Comparison of ENCODE assay signal across 27 mouse cellular contexts in the genomic region with DNA sequence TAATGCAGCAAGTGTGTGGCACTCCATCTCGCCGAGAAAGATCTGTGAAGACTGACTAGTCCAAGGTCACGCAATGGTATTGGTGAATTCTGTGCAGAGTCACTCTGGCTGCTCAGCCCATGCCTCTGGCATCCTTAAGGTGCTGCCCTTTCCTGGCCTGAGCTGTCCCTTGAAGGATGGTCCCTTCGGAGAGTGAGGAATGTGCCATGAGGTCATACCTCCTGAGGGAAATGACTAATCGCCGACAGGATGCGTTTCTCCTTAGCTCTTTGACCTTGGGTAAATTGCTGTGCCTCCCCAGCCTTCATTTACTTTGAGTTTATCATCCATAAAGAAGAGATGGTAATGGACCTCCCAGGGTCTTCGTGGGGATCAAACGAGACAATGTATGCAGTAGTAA.
A peak's percentile ranks its signal among the peaks of the same experiment; 100 is the strongest.
DNase-seq lines count a peak whose midpoint lies in the region; ATAC-seq and TF ChIP-seq lines count a peak whose summit lies in the region.
"Had no signal": no experiment of that assay in that cellular context is flagged by ENCODE, and none has a peak within 500 bp of the region (broad histone marks: within the 10 kb centered on the region; RNA-seq: fewer than 3 reads in every experiment).

No protein-coding gene starts in this region.

- no peaks in the 10 kb centered on the region for H3K36me3 ChIP-seq in kidney, postnatal 0 days (ENCODE audit: insufficient read depth, low read length)
- H3K36me3 ChIP-seq in midbrain, postnatal 0 days (ENCODE audit: insufficient read depth, low read length), result no peaks in the 10 kb centered on the region
- H3K36me3 ChIP-seq: embryonic facial prominence, embryonic 13.5 days; forebrain, embryonic 12.5 days; midbrain, embryonic 13.5 days; neural tube, embryonic 12.5 days had no signal

- H3K9me3 ChIP-seq in kidney, postnatal 0 days (replicated peaks; ENCODE audit: low read length), result no peaks in the 10 kb centered on the region
- no peaks in the 10 kb centered on the region for H3K9me3 ChIP-seq in midbrain, postnatal 0 days (ENCODE audit: low read length)
- H3K9me3 ChIP-seq: embryonic facial prominence, embryonic 13.5 days; forebrain, embryonic 12.5 days; midbrain, embryonic 13.5 days; neural tube, embryonic 12.5 days had no signal

- no peak for TF ChIP-seq CTCF in kidney, postnatal 0 days (IDR thresholded peaks at IDR 0.05; ENCODE audit: low read depth)
- no peak for TF ChIP-seq CTCF in midbrain, postnatal 0 days (IDR thresholded peaks at IDR 0.05)

- peak; percentile 10 for DNase-seq in embryo, embryonic 10 days (ENCODE audit: low spot score)
- DNase-seq in embryo, embryonic 9.5 days (ENCODE audit: extremely low spot score), result no peak
- no peak for DNase-seq in kidney, postnatal 0 days (ENCODE audit: low spot score)
- no peak for DNase-seq in kidney, postnatal 25 days
- peak; percentile 78 for DNase-seq in 3T3-L1 (ENCODE audit: low read depth, low spot score)
- DNase-seq in adrenal gland, postnatal 10 days, result peak; percentile 7
- no peak for DNase-seq in midbrain, postnatal 0 days (ENCODE audit: low spot score)
- DNase-seq in layer of hippocampus, postnatal 25 days (ENCODE audit: extremely low spot score in 1 of 2, low spot score in 1 of 2), result no peak
- DNase-seq: cerebellum, adult 11-12 months; cerebellum, postnatal 10 days; gastrocnemius, adult 2 months; layer of hippocampus, adult 9-11 months; lung, postnatal 10 days; right cerebral cortex, postnatal 14 days; thymus, adult 2 months; thymus, postnatal 4 days had no signal

- no peaks in the 10 kb centered on the region for H3K4me1 ChIP-seq in kidney, postnatal 0 days (replicated peaks; ENCODE audit: insufficient read depth, low read length)
- H3K4me1 ChIP-seq in midbrain, postnatal 0 days (ENCODE audit: insufficient read depth, low read length), result no peaks in the 10 kb centered on the region
- H3K4me1 ChIP-seq: embryonic facial prominence, embryonic 13.5 days; forebrain, embryonic 12.5 days; midbrain, embryonic 13.5 days; neural tube, embryonic 12.5 days had no signal

- H3K4me2 ChIP-seq in kidney, postnatal 0 days (ENCODE audit: low read length), result no peak overlapping the region
- H3K4me2 ChIP-seq in midbrain, postnatal 0 days (ENCODE audit: low read depth, low read length, poor library complexity, severe bottlenecking), result no peak overlapping the region
- H3K4me2 ChIP-seq: embryonic facial prominence, embryonic 13.5 days; forebrain, embryonic 12.5 days; heart, embryonic 11.5 days; midbrain, embryonic 13.5 days; neural tube, embryonic 12.5 days had no signal

- H3K27me3 ChIP-seq in kidney, postnatal 0 days (ENCODE audit: insufficient read depth, low read length), result no peaks in the 10 kb centered on the region
- H3K27me3 ChIP-seq in midbrain, postnatal 0 days (ENCODE audit: insufficient read depth, low read length), result no peaks in the 10 kb centered on the region
- H3K27me3 ChIP-seq: embryonic facial prominence, embryonic 13.5 days; forebrain, embryonic 12.5 days; midbrain, embryonic 13.5 days; neural tube, embryonic 12.5 days had no signal

- H3K4me3 ChIP-seq in kidney, postnatal 0 days (replicated peaks; ENCODE audit: low read depth, low read length), result no peak overlapping the region
- no peak overlapping the region for H3K4me3 ChIP-seq in midbrain, postnatal 0 days (ENCODE audit: low read depth, low read length)
- H3K4me3 ChIP-seq: embryonic facial prominence, embryonic 13.5 days; erythroblast, embryonic 14.5 days; forebrain, embryonic 12.5 days; gastrocnemius, adult 2 months; left cerebral cortex, adult 2 months; midbrain, embryonic 13.5 days; neural tube, embryonic 12.5 days had no signal

- no peak overlapping the region for H3K9ac ChIP-seq in kidney, postnatal 0 days (ENCODE audit: low read depth, low read length)
- no peak overlapping the region for H3K9ac ChIP-seq in midbrain, postnatal 0 days (replicated peaks; ENCODE audit: low read length, poor library complexity, severe bottlenecking)
- H3K9ac ChIP-seq: embryonic facial prominence, embryonic 13.5 days; forebrain, embryonic 12.5 days; liver, embryonic 14.5 days; midbrain, embryonic 13.5 days; neural tube, embryonic 12.5 days had no signal

- ATAC-seq in kidney, postnatal 0 days (replicated peaks; ENCODE audit: low FRiP score, low read depth), result 0 out of 2 replicates have a peak, but pooled peaks have one; percentile 43
- ATAC-seq in midbrain, postnatal 0 days (ENCODE audit: low FRiP score), result no peak
- ATAC-seq: hindbrain, postnatal 0 days; intestine, embryonic 16.5 days; midbrain, embryonic 13.5 days had no signal

- no peak overlapping the region for H3K27ac ChIP-seq in kidney, postnatal 0 days
- H3K27ac ChIP-seq in midbrain, postnatal 0 days (ENCODE audit: low read depth, low read length), result no peak overlapping the region
- H3K27ac ChIP-seq: embryonic facial prominence, embryonic 13.5 days; forebrain, embryonic 12.5 days; gastrocnemius, adult 2 months; hindbrain, postnatal 0 days; left cerebral cortex, adult 2 months; liver, embryonic 14.5 days; midbrain, embryonic 13.5 days; neural tube, embryonic 12.5 days; stomach, postnatal 0 days had no signal

- 47% methylated on average over 9 of the region's 9 CpGs for WGBS in kidney, postnatal 0 days
- WGBS in midbrain, postnatal 0 days, result 82% methylated on average over 9 of the region's 9 CpGs

Comparison
In these comparisons a context has a peak if more than half of its experiments do, and no peak if none do; other contexts are left out.
1. DNase-seq: peak in embryo, embryonic 10 days (single experiment), 3T3-L1 (single experiment) and adrenal gland, postnatal 10 days (single experiment); none in embryo, embryonic 9.5 days (single experiment), kidney, postnatal 0 days (single experiment), kidney, postnatal 25 days (0 of 2), midbrain, postnatal 0 days (single experiment) and layer of hippocampus, postnatal 25 days (0 of 2).